Mouse (Mus musculus) lung, adult 2 months (tissue): Measurements from ENCODE around the gene Gm8677.
"Not testable (repeated sequence)": the region's sequence is repeated elsewhere in the genome, so short reads cannot be mapped to it uniquely, and the experiment has no call there.

Experiments used
- CTCF ChIP-seq: fragments of 200-500 bp; IDR thresholded peaks from 2 replicates; pipeline ENCODE4 v1.5.1; 2011; ENCODE audit warnings: mild to moderate bottlenecking, low read length, control low read depth; ENCODE audit not compliant: insufficient read depth
- POLR2A ChIP-seq: fragments of 200-500 bp; IDR thresholded peaks from 2 replicates; pipeline ENCODE4 v1.6.1; 2011; ENCODE audit warnings: low read depth, mild to moderate bottlenecking, control low read depth, low read length, borderline replicate concordance; ENCODE audit errors: extremely low read depth

GRCm38 (mm10) chr7:22499578-22499977 lies 35.1 kb downstream of the Gm8677 start, which contains the start of gene Vmn1r151:
- not testable (repeated sequence) for TF ChIP-seq CTCF, POLR2A
